Mouse (Mus musculus) neural tube, embryonic 12.5 days (tissue): Measurements from ENCODE around the gene Tcirg1. TPM values are rescaled to one million over a fixed set of nuclear protein-coding genes. Genes with fewer than 3 reads are reported as not detected.

Experiments
- ATAC-seq: fragments of 200-750 bp; cut with Nextera tagmentation; 2 replicates; pipeline ENCODE4 v1.8.0; 2017; ENCODE audit warnings: low read depth, mild to moderate bottlenecking, moderate TSS enrichment, moderate library complexity; ENCODE audit not compliant: low FRiP score
- H3K27ac ChIP-seq: fragments of 300-500 bp; sonication (generic); 2 replicates; pipeline ENCODE4 v1.5.1; 2016
- H3K27me3 ChIP-seq: fragments of 300-500 bp; sonication (generic); replicated peaks from 2 replicates; pipeline ENCODE4 v1.6.1; 2016; ENCODE audit warnings: mild to moderate bottlenecking
- H3K36me3 ChIP-seq: fragments of 300-500 bp; sonication (generic); 2 replicates; pipeline ENCODE4 v1.6.1; 2016; ENCODE audit warnings: mild to moderate bottlenecking
- H3K4me1 ChIP-seq: fragments of 300-500 bp; sonication (generic); 2 replicates; pipeline ENCODE4 v1.6.1; 2016
- H3K4me2 ChIP-seq: fragments of 300-500 bp; sonication (generic); replicated peaks from 2 replicates; pipeline ENCODE4 v1.6.1; 2016; ENCODE audit warnings: mild to moderate bottlenecking
- H3K4me3 ChIP-seq: fragments of 300-500 bp; sonication (generic); 2 replicates; pipeline ENCODE4 v1.5.1; 2016
- H3K9ac ChIP-seq: fragments of 300-500 bp; sonication (generic); 2 replicates; pipeline ENCODE4 v1.6.1; 2016; ENCODE audit warnings: mild to moderate bottlenecking
- H3K9me3 ChIP-seq: fragments of 300-500 bp; sonication (generic); 2 replicates; pipeline ENCODE4 v1.6.1; 2016; ENCODE audit warnings: mild to moderate bottlenecking
- WGBS: fragments of 180-500 bp; shearing (Covaris S2); methylation state at CpG from one replicate; pipeline ENCODE4 v1.1.7; 2016; 5-methylcytosine and 5-hydroxymethylcytosine counted together
- polyA plus RNA-seq: library from polyadenylated mRNA; unstranded; fragments of >200 nt; fragmentation: Nextera tagmentation; extraction: Ambion mirVana; gene quantifications from 2 replicates; pipeline ENCODE4 v1.2.1, GENCODE M21; 2016

Tcirg1 gene
- 19.7 and 22.0 TPM in 2 replicates for polyA plus RNA-seq

DNA sequence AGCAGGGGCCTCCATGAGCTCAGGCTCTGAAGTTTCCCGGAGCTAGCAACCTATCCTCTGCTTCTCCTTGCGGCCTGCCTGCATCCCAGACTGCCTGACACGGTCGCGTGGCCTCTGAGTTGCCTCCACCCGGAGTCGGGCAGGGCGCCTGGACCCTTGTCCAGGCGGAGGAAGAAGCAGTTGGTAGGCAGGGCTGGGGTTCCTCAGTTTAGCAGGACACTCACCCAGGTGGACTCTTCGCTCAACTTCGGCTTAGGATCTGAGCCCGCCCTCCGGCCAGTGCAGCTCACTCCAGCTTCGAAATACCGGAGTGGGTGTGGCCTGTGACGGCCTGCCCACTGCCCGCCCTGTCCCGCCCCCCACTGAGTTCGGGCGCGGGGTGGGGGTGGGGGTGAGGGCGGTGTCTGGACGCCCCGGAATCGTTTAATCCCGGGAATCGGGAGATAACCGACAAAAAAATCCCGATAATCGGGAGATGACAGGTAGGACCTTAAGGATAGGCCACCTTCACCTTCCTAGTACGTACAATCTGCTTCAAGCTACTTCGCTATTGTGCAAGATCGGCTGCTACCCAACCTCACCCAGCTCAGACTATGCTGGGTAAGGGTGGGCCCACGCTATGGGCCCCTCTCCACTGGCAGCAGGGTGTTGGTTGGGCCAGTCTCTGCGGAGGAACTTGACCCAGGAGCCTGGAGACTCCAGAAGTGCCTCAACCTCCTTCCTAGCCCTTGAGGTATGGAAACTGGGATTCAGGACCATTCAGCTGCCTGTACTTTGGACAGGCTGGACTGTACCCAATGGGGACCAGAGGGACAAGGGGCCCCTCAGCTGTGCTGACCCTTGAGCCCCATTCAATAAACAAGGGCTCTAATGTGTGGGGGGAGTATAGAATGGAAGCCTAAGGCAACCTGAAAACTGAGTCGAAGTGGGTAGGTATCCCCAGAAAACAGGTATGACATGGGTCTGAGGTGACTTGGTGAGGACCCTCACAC lies at the start of gene Tcirg1:
TSS of gene Tcirg1 (minus strand) at position 339 of the 992 bp plus-strand sequence.
- H3K4me2 ChIP-seq = peak within 1 kb of the TSS; percentile 77
- H3K9me3 ChIP-seq = no peaks in the 10 kb centered on the region
- peaks cover 26% of the 10 kb centered on the region for H3K4me1 ChIP-seq
- 0 out of 2 replicates have a peak, but pooled peaks have one; percentile 48 for ATAC-seq
- peaks cover 42% of the 10 kb centered on the region for H3K36me3 ChIP-seq
- H3K9ac ChIP-seq = peak within 1 kb of the TSS; percentile 60
- peak within 1 kb of the TSS; percentile 42 for H3K4me3 ChIP-seq
- WGBS = 5% methylated on average over 36 of the region's 36 CpGs
- H3K27ac ChIP-seq = no peak within 1 kb of the TSS
- H3K27me3 ChIP-seq = no peaks in the 10 kb centered on the region

DNA sequence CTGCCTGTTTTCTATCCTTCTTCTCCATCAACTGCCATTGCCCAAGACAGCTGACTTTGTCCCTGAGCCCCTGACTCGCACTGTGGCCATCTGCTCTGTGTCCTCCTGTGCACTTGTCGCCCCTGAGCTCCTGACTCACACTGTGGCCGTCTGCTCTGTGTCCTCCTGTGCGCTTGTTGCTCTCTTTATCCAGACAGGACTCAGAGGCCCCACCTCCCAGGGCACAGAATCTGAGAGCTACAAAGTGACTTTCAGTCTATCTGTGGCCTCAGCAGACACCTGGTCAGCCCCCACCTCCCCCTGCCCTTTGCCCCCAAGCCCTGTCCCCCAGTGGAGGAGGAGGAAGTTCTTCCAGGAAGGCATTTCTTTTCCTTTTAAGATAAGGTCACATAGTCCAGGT lies 48.9 kb upstream of the Tcirg1 start:
- Histone ChIP-seq H3K27me3 (no peaks in the 10 kb centered on the region), H3K36me3 (no peaks in the 10 kb centered on the region), H3K27ac (no peak overlapping the region), H3K4me1 (no peaks in the 10 kb centered on the region), H3K4me2 (no peak overlapping the region), H3K9me3 (no peaks in the 10 kb centered on the region), H3K9ac (no peak overlapping the region), H3K4me3 (no peak overlapping the region)
- 54% methylated on average over 4 of the region's 4 CpGs for WGBS
- no peak for ATAC-seq

DNA sequence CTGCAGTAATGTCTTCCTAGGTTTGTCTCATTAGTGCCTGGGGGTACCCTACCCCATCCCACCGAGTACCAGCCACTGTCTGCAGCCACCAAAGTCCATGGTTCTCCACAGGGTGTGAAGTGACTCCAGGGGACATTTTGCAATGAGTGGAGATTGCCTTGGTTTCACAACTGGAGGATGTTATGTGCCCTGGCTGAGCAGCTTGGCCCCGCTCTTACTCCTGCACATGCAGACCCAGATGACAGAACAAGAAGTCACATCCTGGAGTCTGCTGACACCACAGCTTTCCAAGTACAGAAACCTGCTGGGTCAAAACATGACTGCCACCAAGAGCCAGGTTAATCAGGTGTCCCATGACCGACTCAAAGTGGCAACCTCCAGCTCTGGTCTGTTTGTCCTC lies 48.1 kb upstream of the Tcirg1 start:
- H3K9ac ChIP-seq = no peak overlapping the region
- H3K4me1 ChIP-seq = no peaks in the 10 kb centered on the region
- no peak overlapping the region for H3K27ac ChIP-seq
- H3K4me2 ChIP-seq = no peak overlapping the region
- no peaks in the 10 kb centered on the region for H3K27me3 ChIP-seq
- no peak for ATAC-seq
- WGBS = 77% methylated on average over 3 of the region's 3 CpGs
- H3K4me3 ChIP-seq = no peak overlapping the region
- no peaks in the 10 kb centered on the region for H3K9me3 ChIP-seq
- no peaks in the 10 kb centered on the region for H3K36me3 ChIP-seq

DNA sequence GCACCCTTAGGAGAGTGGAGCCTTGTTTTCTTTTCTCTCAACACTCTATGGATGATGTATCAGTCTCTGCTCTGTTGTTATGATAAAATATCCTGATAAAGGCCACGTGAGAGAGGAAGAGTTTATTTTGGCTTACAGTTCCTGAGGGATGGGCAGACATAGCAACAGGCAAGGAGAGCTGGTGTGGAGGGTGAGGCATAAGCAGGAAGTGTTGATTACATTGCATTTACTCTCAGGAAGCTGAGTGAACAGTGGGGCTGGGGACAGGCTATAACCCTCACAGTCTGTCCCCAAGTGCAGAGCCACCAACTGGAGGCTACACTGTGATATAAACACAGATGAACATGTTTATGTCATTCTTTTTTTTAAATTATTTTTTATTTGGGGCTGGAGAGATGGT lies 45.2 kb upstream of the Tcirg1 start:
- H3K27me3 ChIP-seq = no peaks in the 10 kb centered on the region
- H3K27ac ChIP-seq = no peak overlapping the region
- no peaks in the 10 kb centered on the region for H3K36me3 ChIP-seq
- H3K4me2 ChIP-seq = no peak overlapping the region
- 69% methylated on average over 1 of the region's 1 CpGs for WGBS
- no peak overlapping the region for H3K4me3 ChIP-seq
- no peaks in the 10 kb centered on the region for H3K4me1 ChIP-seq
- H3K9me3 ChIP-seq = no peaks in the 10 kb centered on the region
- H3K9ac ChIP-seq = no peak overlapping the region
- no peak for ATAC-seq

DNA sequence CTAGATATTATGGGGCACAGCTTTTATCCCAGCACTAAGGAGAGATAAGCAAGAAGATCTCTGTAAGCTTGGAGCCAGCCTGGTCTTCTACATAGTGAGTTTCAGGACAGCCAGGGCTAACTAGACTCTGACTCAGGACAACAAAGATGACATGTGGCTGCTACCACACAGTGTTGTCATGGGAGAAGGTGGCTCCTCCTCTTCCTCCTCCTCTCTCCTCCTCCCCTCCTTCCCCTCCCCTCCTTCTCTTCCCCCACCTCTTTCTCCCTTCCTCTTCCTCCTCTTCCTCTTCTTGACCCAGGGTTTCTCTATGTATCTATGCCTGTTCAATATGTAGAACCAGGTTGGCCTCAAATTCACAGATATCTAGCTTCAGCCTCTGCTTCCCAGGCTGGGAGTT lies 44.5 kb upstream of the Tcirg1 start:
- no peak overlapping the region for H3K27ac ChIP-seq
- H3K9ac ChIP-seq = no peak overlapping the region
- no peak overlapping the region for H3K4me2 ChIP-seq
- H3K27me3 ChIP-seq = no peaks in the 10 kb centered on the region
- ATAC-seq = no peak
- H3K4me3 ChIP-seq = no peak overlapping the region
- H3K9me3 ChIP-seq = no peaks in the 10 kb centered on the region
- no peaks in the 10 kb centered on the region for H3K4me1 ChIP-seq
- no peaks in the 10 kb centered on the region for H3K36me3 ChIP-seq

DNA sequence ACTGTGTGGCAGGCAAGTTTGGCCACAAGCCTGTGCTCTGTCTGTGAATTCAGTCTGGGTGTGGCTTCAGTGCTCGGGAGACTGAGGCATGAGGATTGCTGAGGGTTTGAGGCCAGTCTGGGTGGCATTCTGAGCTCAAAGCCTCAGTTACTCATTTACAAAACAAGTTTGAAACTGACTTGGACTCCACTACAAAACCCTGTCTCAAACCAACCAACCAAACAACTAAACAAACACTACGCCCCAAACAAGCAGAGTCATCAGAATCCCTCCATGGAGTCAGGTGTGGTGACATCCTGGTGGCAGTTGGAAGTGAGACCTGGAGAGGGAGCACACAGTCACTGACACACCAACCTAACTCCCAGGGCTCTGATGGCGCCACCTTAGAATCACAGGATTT lies 43.4 kb upstream of the Tcirg1 start:
- H3K27me3 ChIP-seq = no peaks in the 10 kb centered on the region
- no peak for ATAC-seq
- H3K9ac ChIP-seq = no peak overlapping the region
- no peaks in the 10 kb centered on the region for H3K4me1 ChIP-seq
- H3K4me3 ChIP-seq = no peak overlapping the region
- WGBS = 80% methylated on average over 3 of the region's 3 CpGs
- no peaks in the 10 kb centered on the region for H3K36me3 ChIP-seq
- no peak overlapping the region for H3K27ac ChIP-seq
- H3K4me2 ChIP-seq = no peak overlapping the region
- H3K9me3 ChIP-seq = no peaks in the 10 kb centered on the region

DNA sequence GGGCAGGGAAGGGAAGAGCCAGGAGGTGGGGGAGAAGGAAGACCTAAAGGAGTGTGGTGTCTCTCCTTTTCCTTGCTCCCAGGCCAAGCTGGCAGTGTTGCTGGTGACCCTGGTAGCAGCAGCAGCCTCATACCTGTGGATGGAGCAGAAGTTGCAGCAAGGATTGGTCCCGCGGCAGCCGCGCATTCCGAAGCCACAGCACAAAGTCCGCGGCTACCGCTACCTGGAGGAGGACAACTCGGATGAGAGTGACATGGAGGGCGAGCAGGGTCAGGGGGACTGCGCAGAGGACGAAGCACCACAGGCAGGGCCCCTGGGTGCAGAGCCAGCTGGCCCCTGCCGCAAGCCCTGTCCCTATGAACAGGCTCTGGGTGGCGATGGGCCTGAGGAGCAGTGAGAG lies 41.6 kb upstream of the Tcirg1 start:
- 80% methylated on average over 14 of the region's 14 CpGs for WGBS
- Histone ChIP-seq H3K27ac (no peak overlapping the region), H3K9me3 (no peaks in the 10 kb centered on the region), H3K4me3 (no peak overlapping the region), H3K36me3 (no peaks in the 10 kb centered on the region), H3K9ac (0 out of 2 replicates have a peak overlapping the region, but pooled peaks have one; percentile 29), H3K4me1 (no peaks in the 10 kb centered on the region), H3K4me2 (no peak overlapping the region), H3K27me3 (0 out of 2 replicates have a peak, but pooled peaks cover 2% of the 10 kb centered on the region)
- ATAC-seq = no peak

DNA sequence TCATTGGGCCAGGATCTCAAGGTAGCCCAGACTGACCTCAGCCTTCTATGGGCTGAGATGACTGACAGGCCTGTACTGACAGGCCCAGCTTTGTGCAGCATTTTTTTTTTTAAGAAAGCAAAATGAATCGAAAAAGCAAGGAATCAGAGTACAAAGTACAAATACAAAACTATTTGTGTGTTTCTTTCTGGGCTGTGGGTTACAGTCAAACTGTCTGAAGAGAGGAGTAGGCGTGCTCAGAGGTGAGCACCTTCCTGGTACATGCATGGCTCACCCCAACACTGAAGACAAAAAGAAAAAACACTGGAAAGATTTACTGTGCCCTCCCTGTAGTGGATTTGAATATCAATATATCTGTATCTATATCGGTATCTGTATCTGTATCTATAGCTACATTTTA lies 40.9 kb upstream of the Tcirg1 start:
- H3K36me3 ChIP-seq = no peaks in the 10 kb centered on the region
- no peaks in the 10 kb centered on the region for H3K9me3 ChIP-seq
- ATAC-seq = no peak
- 0 out of 2 replicates have a peak, but pooled peaks cover 2% of the 10 kb centered on the region for H3K27me3 ChIP-seq
- 80% methylated on average over 3 of the region's 3 CpGs for WGBS
- H3K4me1 ChIP-seq = no peaks in the 10 kb centered on the region
- no peak overlapping the region for H3K27ac ChIP-seq
- H3K4me3 ChIP-seq = no peak overlapping the region
- no peak overlapping the region for H3K9ac ChIP-seq
- H3K4me2 ChIP-seq = no peak overlapping the region

DNA sequence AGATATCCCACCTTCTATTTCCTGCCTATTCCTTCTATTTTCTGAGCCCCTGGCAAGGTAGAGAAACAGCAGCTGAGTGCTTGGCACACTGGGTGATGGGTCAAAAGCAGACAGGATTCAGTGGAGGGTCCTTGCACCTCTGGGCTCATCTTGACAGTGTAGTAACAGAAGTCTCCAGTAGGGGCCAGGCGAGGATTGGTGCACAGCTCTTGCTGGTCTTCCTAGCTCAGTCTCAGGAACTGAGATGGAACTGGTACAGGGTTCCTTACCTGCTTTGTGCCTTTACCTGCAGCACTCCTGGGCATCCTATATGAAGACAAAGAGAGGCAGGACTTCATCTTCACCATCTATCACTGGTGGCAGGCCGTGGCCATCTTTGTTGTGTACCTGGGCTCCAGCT lies 39.8 kb upstream of the Tcirg1 start:
- Histone ChIP-seq H3K4me3 (no peak overlapping the region), H3K27me3 (0 out of 2 replicates have a peak, but pooled peaks cover 2% of the 10 kb centered on the region), H3K4me1 (no peaks in the 10 kb centered on the region), H3K9ac (no peak overlapping the region), H3K4me2 (no peak overlapping the region), H3K9me3 (no peaks in the 10 kb centered on the region), H3K36me3 (no peaks in the 10 kb centered on the region), H3K27ac (no peak overlapping the region)
- WGBS = 21% methylated on average over 2 of the region's 2 CpGs
- ATAC-seq = 0 out of 2 replicates have a peak, but pooled peaks have one; percentile 77

DNA sequence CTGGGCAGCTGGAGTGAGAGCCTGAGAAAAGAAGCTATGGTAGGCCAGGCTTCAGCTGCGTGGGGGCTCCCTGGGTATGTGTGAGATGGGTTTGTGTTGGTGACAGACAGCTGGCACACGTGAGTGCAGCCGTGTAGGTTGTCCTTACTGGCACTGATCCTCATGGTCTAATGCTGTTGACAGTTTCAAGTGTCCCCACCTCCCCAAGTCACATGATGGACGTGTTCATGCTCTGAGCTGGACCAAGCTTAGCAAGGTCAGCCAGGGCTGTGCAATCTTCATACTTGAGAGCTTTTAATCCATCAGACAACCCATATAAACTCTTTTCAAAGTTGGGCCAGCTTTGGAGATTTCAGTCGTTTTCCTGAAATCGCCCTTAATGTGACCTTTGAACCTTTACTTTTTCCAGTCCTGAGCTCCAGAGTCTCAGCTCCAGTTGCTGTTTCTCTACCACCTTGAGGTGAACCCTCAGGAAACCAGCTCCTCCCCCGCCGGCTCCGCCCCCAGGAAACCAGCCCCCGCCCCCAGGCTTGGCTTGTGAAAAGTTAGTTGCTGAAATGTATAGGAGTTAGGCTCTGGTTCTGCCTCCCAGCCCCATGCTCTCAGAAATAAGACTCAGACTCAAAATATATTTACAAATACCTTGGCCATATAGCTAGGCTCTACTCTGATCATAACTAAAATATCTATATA lies 39.1 kb upstream of the Tcirg1 start:
- H3K27ac ChIP-seq = no peak overlapping the region
- no peak overlapping the region for H3K4me3 ChIP-seq
- no peaks in the 10 kb centered on the region for H3K4me1 ChIP-seq
- 0 out of 2 replicates have a peak, but pooled peaks cover 2% of the 10 kb centered on the region for H3K27me3 ChIP-seq
- no peaks in the 10 kb centered on the region for H3K36me3 ChIP-seq
- ATAC-seq = no peak
- H3K4me2 ChIP-seq = no peak overlapping the region
- H3K9ac ChIP-seq = no peak overlapping the region
- 42% methylated on average over 10 of the region's 10 CpGs for WGBS
- no peaks in the 10 kb centered on the region for H3K9me3 ChIP-seq

DNA sequence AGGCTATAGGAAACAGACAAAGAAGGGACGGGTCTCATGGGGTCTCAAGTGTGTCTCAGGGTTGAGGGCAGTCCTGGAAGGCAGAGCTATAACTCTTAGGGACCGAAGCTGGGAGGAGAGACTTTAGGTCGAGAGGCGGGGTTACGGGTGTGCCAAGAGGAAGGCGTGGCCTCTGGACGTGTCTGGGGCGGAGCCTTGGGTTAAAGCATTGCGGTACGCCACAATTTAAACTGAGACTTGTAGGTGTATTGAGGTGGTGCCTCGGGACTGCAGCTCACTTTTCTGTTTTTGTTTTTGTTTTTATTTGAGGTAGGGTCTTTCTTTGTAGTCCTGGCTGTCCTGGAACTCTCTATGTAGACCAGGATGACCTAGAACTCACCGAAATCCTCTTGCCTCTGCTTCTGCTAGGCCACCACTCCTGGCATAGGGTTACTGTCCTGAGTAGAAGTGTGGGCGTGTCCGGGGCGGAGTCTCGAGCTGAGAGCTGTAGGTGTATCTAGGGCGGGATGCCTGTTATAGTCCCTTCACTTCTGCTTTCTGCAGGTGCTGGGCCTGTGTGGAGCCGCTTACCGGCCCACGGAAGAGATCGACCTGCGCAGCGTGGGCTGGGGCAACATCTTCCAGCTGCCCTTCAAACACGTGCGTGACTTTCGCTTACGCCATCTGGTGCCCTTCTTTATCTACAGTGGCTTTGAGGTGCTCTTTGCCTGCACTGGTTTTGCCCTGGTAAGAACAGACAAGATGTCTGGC lies 36.2 kb upstream of the Tcirg1 start:
- 0 out of 2 replicates have a peak, but pooled peaks cover 2% of the 10 kb centered on the region for H3K27me3 ChIP-seq
- WGBS = 21% methylated on average over 27 of the region's 27 CpGs
- H3K9ac ChIP-seq = no peak overlapping the region
- no peaks in the 10 kb centered on the region for H3K36me3 ChIP-seq
- ATAC-seq = no peak
- H3K4me1 ChIP-seq = no peaks in the 10 kb centered on the region
- no peak overlapping the region for H3K4me3 ChIP-seq
- H3K27ac ChIP-seq = no peak overlapping the region
- H3K4me2 ChIP-seq = 0 out of 2 replicates have a peak overlapping the region, but pooled peaks have one; percentile 20
- no peaks in the 10 kb centered on the region for H3K9me3 ChIP-seq

DNA sequence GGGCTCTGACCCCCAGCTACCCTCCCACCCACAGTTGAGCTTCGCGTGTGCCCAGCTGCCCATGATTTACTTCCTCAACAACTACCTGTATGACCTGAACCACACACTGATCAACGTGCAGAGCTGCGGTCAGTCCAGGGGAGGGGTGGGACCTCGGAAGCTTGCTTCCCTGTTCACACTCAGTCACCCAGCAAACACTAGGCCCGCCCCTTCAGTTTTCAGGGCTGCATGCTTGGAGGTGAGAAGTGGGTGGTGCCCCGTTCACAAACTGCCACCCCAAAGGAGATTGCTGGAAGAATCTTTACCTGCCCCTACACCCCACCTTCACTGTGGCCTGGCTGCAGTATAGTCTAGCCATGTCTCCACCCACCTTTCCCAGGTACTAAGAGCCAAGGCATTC lies 35.4 kb upstream of the Tcirg1 start:
- 81% methylated on average over 7 of the region's 7 CpGs for WGBS
- ATAC-seq = no peak
- Histone ChIP-seq H3K4me1 (no peaks in the 10 kb centered on the region), H3K9me3 (no peaks in the 10 kb centered on the region), H3K36me3 (no peaks in the 10 kb centered on the region), H3K4me2 (no peak overlapping the region), H3K27ac (no peak overlapping the region), H3K9ac (no peak overlapping the region), H3K27me3 (0 out of 2 replicates have a peak, but pooled peaks cover 2% of the 10 kb centered on the region), H3K4me3 (no peak overlapping the region)
